Mouse (Mus musculus): ENCODE data around the gene Itga7. TPM values are rescaled to one million over a fixed set of nuclear protein-coding genes. Genes with fewer than 3 reads are reported as not detected.

Itga7 gene
- polyA plus RNA-seq, 1 experiment from 2014 or later, result 4.4 TPM

- H3K27me3 ChIP-seq (ENCODE audit: control insufficient read depth, insufficient read depth, low read length), result peaks cover 24% of the 10 kb centered on the region
- no peaks in the 10 kb centered on the region for H3K36me3 ChIP-seq (ENCODE audit: control insufficient read depth, insufficient read depth, low read length)
- H3K4me3 ChIP-seq (ENCODE audit: low read depth, low read length), result peak overlapping the region; percentile 31
- H3K4me2 ChIP-seq (replicated peaks; ENCODE audit: low read depth, low read length), result peak overlapping the region; percentile 75
- H3K27ac ChIP-seq (ENCODE audit: low read length), result no peak overlapping the region
- H3K4me1 ChIP-seq (ENCODE audit: control insufficient read depth, insufficient read depth, low read length), result no peaks in the 10 kb centered on the region
- no peak; the same call in 1 of the 2 replicates for ATAC-seq (ENCODE audit: insufficient number of reproducible peaks, insufficient read depth, low FRiP score, low read depth)
- WGBS, result 3% methylated on average over 21 of the region's 21 CpGs
- H3K9ac ChIP-seq (replicated peaks; ENCODE audit: low read depth, low read length), result no peak overlapping the region
- H3K9me3 ChIP-seq (ENCODE audit: control insufficient read depth, low read depth, low read length), result no peaks in the 10 kb centered on the region
Measured at GRCm38 (mm10) chr10:128933976-128934721, 531 bp downstream of the Itga7 start.

DNA sequence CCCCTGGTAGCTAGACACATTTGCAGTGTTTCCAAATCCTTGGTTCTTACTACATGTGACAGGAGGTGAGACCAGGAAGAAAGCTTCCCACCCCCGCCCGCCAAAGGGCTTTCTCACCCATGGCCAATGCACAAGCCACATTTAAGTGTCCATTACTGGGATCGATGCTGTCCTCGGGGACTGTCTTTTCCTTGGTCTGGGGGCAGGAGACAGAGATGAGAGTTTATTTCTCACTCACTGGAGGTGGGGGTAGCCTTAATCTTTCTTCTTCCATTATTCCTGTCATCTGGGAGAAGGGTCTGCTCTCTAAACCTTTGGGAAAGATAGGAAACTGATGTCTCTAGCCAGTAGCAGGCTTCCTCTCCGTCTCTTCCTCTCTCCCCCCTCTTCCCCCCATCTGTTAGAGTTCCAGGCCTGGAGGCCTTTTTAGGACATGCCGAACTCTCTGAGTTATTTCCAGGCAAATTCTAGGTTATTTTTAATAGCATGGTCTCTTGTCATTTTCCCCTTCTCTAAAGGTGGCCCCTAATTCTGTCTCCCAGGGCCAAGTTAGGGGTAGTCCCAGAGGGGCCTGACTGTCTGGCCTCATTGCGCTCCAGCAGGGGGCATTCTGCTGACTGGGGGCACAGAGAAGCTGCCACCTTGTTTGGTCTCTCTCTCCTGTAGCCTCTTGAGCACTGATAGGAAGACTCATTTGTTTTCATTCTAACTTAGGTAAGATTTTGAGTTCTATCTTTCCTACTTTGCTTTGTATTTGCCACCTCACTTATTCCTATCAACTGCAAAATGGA is 1.6 kb downstream of the Itga7 start:
- Histone ChIP-seq H3K36me3 (ENCODE audit: control insufficient read depth, insufficient read depth, low read length) (no peaks in the 10 kb centered on the region), H3K4me2 (replicated peaks; ENCODE audit: low read depth, low read length) (no peak overlapping the region), H3K9me3 (ENCODE audit: control insufficient read depth, low read depth, low read length) (no peaks in the 10 kb centered on the region), H3K27me3 (ENCODE audit: control insufficient read depth, insufficient read depth, low read length) (peaks cover 24% of the 10 kb centered on the region), H3K9ac (replicated peaks; ENCODE audit: low read depth, low read length) (no peak overlapping the region), H3K27ac (ENCODE audit: low read length) (no peak overlapping the region), H3K4me3 (ENCODE audit: low read depth, low read length) (no peak overlapping the region), H3K4me1 (ENCODE audit: control insufficient read depth, insufficient read depth, low read length) (no peaks in the 10 kb centered on the region)
- 69% methylated on average over 7 of the region's 7 CpGs for WGBS
- ATAC-seq (ENCODE audit: insufficient number of reproducible peaks, insufficient read depth, low FRiP score, low read depth), result no peak

DNA sequence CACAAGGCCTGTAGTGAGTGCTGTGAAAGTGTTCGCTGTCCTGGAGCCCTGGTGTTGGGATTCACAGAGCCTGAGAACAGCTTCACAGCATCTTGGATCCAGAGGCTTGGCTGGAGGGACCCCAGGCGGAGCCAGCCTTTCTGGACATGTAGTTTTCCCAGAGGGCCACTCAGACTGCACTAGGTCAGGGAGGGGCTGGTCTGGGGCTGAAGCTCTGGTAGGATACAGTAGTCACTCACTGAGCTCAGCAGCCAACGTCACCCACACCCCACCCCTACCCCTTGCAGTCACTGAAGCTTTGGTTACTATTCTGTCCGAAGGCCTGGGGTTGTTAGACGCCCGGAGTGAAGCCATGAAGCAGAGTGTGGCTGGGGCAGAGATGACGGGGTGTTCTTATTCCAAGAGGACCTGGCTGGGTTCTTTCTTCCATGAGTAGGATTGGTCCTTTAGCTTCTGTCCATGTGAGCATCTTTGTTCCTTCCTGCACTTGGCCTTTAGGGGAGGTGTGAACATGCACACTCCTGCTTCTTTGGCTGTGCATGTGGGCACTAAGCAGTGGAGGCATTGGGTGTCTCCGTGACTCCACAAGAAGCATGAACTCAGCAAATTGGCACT is 2.3 kb downstream of the Itga7 start:
- Histone ChIP-seq H3K27me3 (ENCODE audit: control insufficient read depth, insufficient read depth, low read length) (peaks cover 24% of the 10 kb centered on the region), H3K4me1 (ENCODE audit: control insufficient read depth, insufficient read depth, low read length) (no peaks in the 10 kb centered on the region), H3K9ac (replicated peaks; ENCODE audit: low read depth, low read length) (no peak overlapping the region), H3K9me3 (ENCODE audit: control insufficient read depth, low read depth, low read length) (no peaks in the 10 kb centered on the region), H3K27ac (ENCODE audit: low read length) (no peak overlapping the region), H3K4me2 (replicated peaks; ENCODE audit: low read depth, low read length) (no peak overlapping the region), H3K4me3 (ENCODE audit: low read depth, low read length) (no peak overlapping the region), H3K36me3 (ENCODE audit: control insufficient read depth, insufficient read depth, low read length) (no peaks in the 10 kb centered on the region)
- WGBS, result 68% methylated on average over 8 of the region's 8 CpGs
- ATAC-seq (ENCODE audit: insufficient number of reproducible peaks, insufficient read depth, low FRiP score, low read depth), result no peak

DNA sequence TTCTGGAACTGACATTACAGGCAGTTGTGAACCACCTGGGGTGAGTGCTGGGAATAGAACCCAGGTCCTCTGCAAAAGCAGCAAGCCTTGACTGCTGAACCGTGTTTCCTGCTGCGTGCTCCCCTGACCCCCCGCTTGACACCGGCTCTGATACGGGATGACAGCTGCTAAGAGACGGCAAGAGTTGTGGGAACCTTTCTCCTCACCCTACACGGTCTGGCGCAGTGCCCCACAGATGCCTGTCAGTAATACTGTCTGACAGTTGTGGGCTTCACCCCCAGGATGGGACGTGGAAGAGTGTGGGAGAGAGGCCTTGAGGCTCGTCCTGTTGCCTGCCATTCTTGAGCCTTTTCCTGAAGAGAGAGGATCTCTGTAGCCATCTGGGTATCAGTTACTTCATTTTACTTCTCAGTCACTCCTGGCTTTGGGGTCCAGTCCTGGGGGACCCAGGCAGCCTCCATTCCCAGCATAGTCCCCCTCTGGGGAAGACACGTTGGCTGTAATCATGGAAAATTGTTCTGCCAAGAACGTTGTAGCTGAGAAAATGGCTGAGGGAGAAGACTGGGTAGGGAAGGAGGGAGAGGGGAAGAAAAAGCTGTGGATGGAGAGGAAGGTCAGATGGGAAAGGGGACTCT is 4.3 kb downstream of the Itga7 start:
- no peak for ATAC-seq (ENCODE audit: insufficient number of reproducible peaks, insufficient read depth, low FRiP score, low read depth)
- H3K4me3 ChIP-seq (ENCODE audit: low read depth, low read length), result no peak overlapping the region
- no peaks in the 10 kb centered on the region for H3K36me3 ChIP-seq (ENCODE audit: control insufficient read depth, insufficient read depth, low read length)
- H3K27ac ChIP-seq (ENCODE audit: low read length), result no peak overlapping the region
- H3K9ac ChIP-seq (replicated peaks; ENCODE audit: low read depth, low read length), result no peak overlapping the region
- H3K9me3 ChIP-seq (ENCODE audit: control insufficient read depth, low read depth, low read length), result no peaks in the 10 kb centered on the region
- WGBS, result 72% methylated on average over 12 of the region's 12 CpGs
- H3K27me3 ChIP-seq (ENCODE audit: control insufficient read depth, insufficient read depth, low read length), result peaks cover 22% of the 10 kb centered on the region
- H3K4me1 ChIP-seq (ENCODE audit: control insufficient read depth, insufficient read depth, low read length), result no peaks in the 10 kb centered on the region
- H3K4me2 ChIP-seq (replicated peaks; ENCODE audit: low read depth, low read length), result no peak overlapping the region

DNA sequence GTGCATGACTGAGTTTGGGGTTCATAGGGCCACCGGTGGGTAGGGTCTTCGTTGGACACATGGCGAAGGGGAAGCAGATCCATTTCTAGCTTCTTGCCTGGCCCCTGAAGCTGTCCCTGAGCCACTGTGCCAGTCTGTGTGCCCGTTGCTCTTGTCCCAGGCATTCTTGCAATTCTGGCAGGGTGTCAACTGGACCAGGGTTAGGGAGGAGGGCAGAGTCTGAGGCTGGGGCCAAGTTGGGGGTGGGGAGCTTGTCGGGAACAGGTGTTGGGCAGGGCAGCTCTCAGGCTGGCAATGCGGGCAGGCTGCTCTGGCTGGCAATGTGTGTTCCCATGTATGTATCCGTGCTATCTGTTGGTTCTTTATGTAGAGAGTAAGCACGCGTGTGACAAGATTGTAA is 4.8 kb downstream of the Itga7 start:
- no peak for ATAC-seq (ENCODE audit: insufficient number of reproducible peaks, insufficient read depth, low FRiP score, low read depth)
- WGBS, result 82% methylated on average over 9 of the region's 9 CpGs
- H3K4me1 ChIP-seq (ENCODE audit: control insufficient read depth, insufficient read depth, low read length), result no peaks in the 10 kb centered on the region
- no peak overlapping the region for H3K9ac ChIP-seq (replicated peaks; ENCODE audit: low read depth, low read length)
- no peak overlapping the region for H3K4me3 ChIP-seq (ENCODE audit: low read depth, low read length)
- H3K27me3 ChIP-seq (ENCODE audit: control insufficient read depth, insufficient read depth, low read length), result peaks cover 17% of the 10 kb centered on the region
- no peak overlapping the region for H3K4me2 ChIP-seq (replicated peaks; ENCODE audit: low read depth, low read length)
- H3K9me3 ChIP-seq (ENCODE audit: control insufficient read depth, low read depth, low read length), result no peaks in the 10 kb centered on the region
- no peak overlapping the region for H3K27ac ChIP-seq (ENCODE audit: low read length)
- H3K36me3 ChIP-seq (ENCODE audit: control insufficient read depth, insufficient read depth, low read length), result no peaks in the 10 kb centered on the region

- WGBS, result 40% methylated on average over 5 of the region's 5 CpGs
- no peaks in the 10 kb centered on the region for H3K9me3 ChIP-seq (ENCODE audit: control insufficient read depth, low read depth, low read length)
- no peak for ATAC-seq (ENCODE audit: insufficient number of reproducible peaks, insufficient read depth, low FRiP score, low read depth)
Measured at GRCm38 (mm10) chr10:128938974-128939373, 5.4 kb downstream of the Itga7 start.

GRCm38 (mm10) chr10:128940475-128941061 is 7.0 kb downstream of the Itga7 start:
- Histone ChIP-seq H3K4me2 (replicated peaks; ENCODE audit: low read depth, low read length) (no peak overlapping the region), H3K9ac (replicated peaks; ENCODE audit: low read depth, low read length) (no peak overlapping the region), H3K36me3 (ENCODE audit: control insufficient read depth, insufficient read depth, low read length) (no peaks in the 10 kb centered on the region), H3K4me3 (ENCODE audit: low read depth, low read length) (no peak overlapping the region), H3K9me3 (ENCODE audit: control insufficient read depth, low read depth, low read length) (no peaks in the 10 kb centered on the region), H3K27me3 (ENCODE audit: control insufficient read depth, insufficient read depth, low read length) (0 out of 2 replicates have a peak, but pooled peaks cover 3% of the 10 kb centered on the region), H3K27ac (ENCODE audit: low read length) (no peak overlapping the region), H3K4me1 (ENCODE audit: control insufficient read depth, insufficient read depth, low read length) (no peaks in the 10 kb centered on the region)
- 79% methylated on average over 10 of the region's 10 CpGs for WGBS
- no peak for ATAC-seq (ENCODE audit: insufficient number of reproducible peaks, insufficient read depth, low FRiP score, low read depth)

More at GRCm38 (mm10) chr10:128938974-128939373, 5.4 kb downstream of the Itga7 start:
- Histone ChIP-seq H3K36me3 (ENCODE audit: control insufficient read depth, insufficient read depth, low read length) (no peaks in the 10 kb centered on the region), H3K4me1 (ENCODE audit: control insufficient read depth, insufficient read depth, low read length) (no peaks in the 10 kb centered on the region), H3K27me3 (ENCODE audit: control insufficient read depth, insufficient read depth, low read length) (peaks cover 14% of the 10 kb centered on the region), H3K27ac (ENCODE audit: low read length) (no peak overlapping the region), H3K4me2 (replicated peaks; ENCODE audit: low read depth, low read length) (no peak overlapping the region), H3K4me3 (ENCODE audit: low read depth, low read length) (no peak overlapping the region), H3K9ac (replicated peaks; ENCODE audit: low read depth, low read length) (no peak overlapping the region)

DNA sequence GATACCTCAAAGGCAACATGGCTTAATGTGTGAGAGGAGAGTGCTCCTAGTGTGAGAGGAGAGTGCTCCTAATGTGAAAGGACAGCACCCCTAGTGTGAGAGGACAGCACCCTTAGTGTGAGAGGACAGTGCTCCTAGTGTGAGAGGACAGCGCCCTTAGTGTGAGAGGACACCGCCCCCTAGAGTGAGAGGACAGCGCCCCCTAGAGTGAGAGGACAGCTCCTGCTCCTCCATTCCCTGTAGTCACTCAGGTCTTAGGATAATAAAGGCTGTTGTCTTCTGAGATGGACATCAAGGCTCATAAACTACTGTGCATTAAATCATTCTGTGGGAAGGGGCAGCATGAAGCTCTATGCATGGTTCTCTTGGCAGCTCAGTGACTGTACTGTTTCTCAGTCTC is 12.1 kb downstream of the Itga7 start:
- Histone ChIP-seq H3K4me2 (replicated peaks; ENCODE audit: low read depth, low read length) (no peak overlapping the region), H3K9ac (replicated peaks; ENCODE audit: low read depth, low read length) (no peak overlapping the region), H3K27me3 (ENCODE audit: control insufficient read depth, insufficient read depth, low read length) (no peaks in the 10 kb centered on the region), H3K27ac (ENCODE audit: low read length) (no peak overlapping the region), H3K4me3 (ENCODE audit: low read depth, low read length) (no peak overlapping the region), H3K4me1 (ENCODE audit: control insufficient read depth, insufficient read depth, low read length) (no peaks in the 10 kb centered on the region), H3K36me3 (ENCODE audit: control insufficient read depth, insufficient read depth, low read length) (no peaks in the 10 kb centered on the region), H3K9me3 (ENCODE audit: control insufficient read depth, low read depth, low read length) (0 out of 2 replicates have a peak, but pooled peaks cover 2% of the 10 kb centered on the region)
- 19% methylated on average over 3 of the region's 3 CpGs for WGBS
- ATAC-seq (ENCODE audit: insufficient number of reproducible peaks, insufficient read depth, low FRiP score, low read depth), result no peak
